Mouse (Mus musculus): ENCODE data around the gene Lsm3. TPM values are rescaled to one million over a fixed set of nuclear protein-coding genes. Genes with fewer than 3 reads are reported as not detected.

Gene Lsm3
- polyA plus RNA-seq, 1 experiment from 2014 or later, result 216 TPM

- no peaks in the 10 kb centered on the region for H3K9me3 ChIP-seq
- H3K36me3 ChIP-seq, result no peaks in the 10 kb centered on the region
- 0 out of 2 replicates have a peak, but pooled peaks cover 3% of the 10 kb centered on the region for H3K4me1 ChIP-seq
- H3K4me2 ChIP-seq (replicated peaks), result no peak overlapping the region
- H3K4me3 ChIP-seq, result no peak overlapping the region
- ATAC-seq (ENCODE audit: low FRiP score, low read depth), result no peak
- H3K27ac ChIP-seq (replicated peaks), result no peak overlapping the region
- no peaks in the 10 kb centered on the region for H3K27me3 ChIP-seq
- 80% methylated on average over 3 of the region's 3 CpGs for WGBS
- no peak overlapping the region for H3K9ac ChIP-seq (replicated peaks)
These were observed 47.3 kb downstream of the Lsm3 start for GRCm38 (mm10) chr6:91563031-91563430.

- no peak overlapping the region for H3K27ac ChIP-seq (replicated peaks)
- no peak overlapping the region for H3K4me3 ChIP-seq
- no peaks in the 10 kb centered on the region for H3K4me1 ChIP-seq
- no peak overlapping the region for H3K9ac ChIP-seq (replicated peaks)
- no peaks in the 10 kb centered on the region for H3K36me3 ChIP-seq
- H3K9me3 ChIP-seq, result no peaks in the 10 kb centered on the region
- H3K4me2 ChIP-seq (replicated peaks), result no peak overlapping the region
- ATAC-seq (ENCODE audit: low FRiP score, low read depth), result no peak
- H3K27me3 ChIP-seq, result no peaks in the 10 kb centered on the region
- 81% methylated on average over 9 of the region's 9 CpGs for WGBS
These were observed 50.7 kb downstream of the Lsm3 start for GRCm38 (mm10) chr6:91566407-91566806.

Other genes starting within 250 kb of the Lsm3 start
- 10.3 and 16.4 TPM in 2 replicates for gene Wnt7a, start 104.6 kb upstream of the Lsm3 start, polyA plus RNA-seq (2016; fragmentation: Nextera tagmentation; extraction: Ambion mirVana)
- 22.2 TPM in 2 replicates for gene Chchd4, start 42.4 kb upstream of the Lsm3 start, polyA plus RNA-seq (2016; fragmentation: Nextera tagmentation; extraction: Ambion mirVana)
- 61.5 and 63.4 TPM in 2 replicates for gene Tmem43, start 42.2 kb upstream of the Lsm3 start, polyA plus RNA-seq (2016; fragmentation: Nextera tagmentation; extraction: Ambion mirVana)
- gene Xpc, start within 50 bp of the Lsm3 start, polyA plus RNA-seq (2016; fragmentation: Nextera tagmentation; extraction: Ambion mirVana), result 26.2 and 26.5 TPM in 2 replicates
- 69.4 and 82.8 TPM in 2 replicates for gene Slc6a6, start 168.1 kb downstream of the Lsm3 start, polyA plus RNA-seq (2016; fragmentation: Nextera tagmentation; extraction: Ambion mirVana)

Measured in midbrain, embryonic 12.5 days (tissue).